Mouse (Mus musculus) neural tube, embryonic 12.5 days (tissue): ENCODE measurements around the gene S100a1. TPM values are rescaled to one million over a fixed set of nuclear protein-coding genes. Genes with fewer than 3 reads are reported as not detected.

Source experiments
- ATAC-seq: fragments of 200-750 bp; cut with Nextera tagmentation; 2 replicates; pipeline ENCODE4 v1.8.0; 2017; ENCODE audit warnings: low read depth, mild to moderate bottlenecking, moderate TSS enrichment, moderate library complexity; ENCODE audit not compliant: low FRiP score
- H3K27ac ChIP-seq: fragments of 300-500 bp; sonication (generic); 2 replicates; pipeline ENCODE4 v1.5.1; 2016
- H3K27me3 ChIP-seq: fragments of 300-500 bp; sonication (generic); replicated peaks from 2 replicates; pipeline ENCODE4 v1.6.1; 2016; ENCODE audit warnings: mild to moderate bottlenecking
- H3K36me3 ChIP-seq: fragments of 300-500 bp; sonication (generic); 2 replicates; pipeline ENCODE4 v1.6.1; 2016; ENCODE audit warnings: mild to moderate bottlenecking
- H3K4me1 ChIP-seq: fragments of 300-500 bp; sonication (generic); 2 replicates; pipeline ENCODE4 v1.6.1; 2016
- H3K4me2 ChIP-seq: fragments of 300-500 bp; sonication (generic); replicated peaks from 2 replicates; pipeline ENCODE4 v1.6.1; 2016; ENCODE audit warnings: mild to moderate bottlenecking
- H3K4me3 ChIP-seq: fragments of 300-500 bp; sonication (generic); 2 replicates; pipeline ENCODE4 v1.5.1; 2016
- H3K9ac ChIP-seq: fragments of 300-500 bp; sonication (generic); 2 replicates; pipeline ENCODE4 v1.6.1; 2016; ENCODE audit warnings: mild to moderate bottlenecking
- H3K9me3 ChIP-seq: fragments of 300-500 bp; sonication (generic); 2 replicates; pipeline ENCODE4 v1.6.1; 2016; ENCODE audit warnings: mild to moderate bottlenecking
- WGBS: fragments of 180-500 bp; shearing (Covaris S2); methylation state at CpG from one replicate; pipeline ENCODE4 v1.1.7; 2016; 5-methylcytosine and 5-hydroxymethylcytosine counted together
- polyA plus RNA-seq: library from polyadenylated mRNA; unstranded; fragments of >200 nt; fragmentation: Nextera tagmentation; extraction: Ambion mirVana; gene quantifications from 2 replicates; pipeline ENCODE4 v1.2.1, GENCODE M21; 2016

Gene S100a1
- polyA plus RNA-seq, 1 experiment from 2014 or later: 5.0 TPM

GRCm38 (mm10) chr3:90508287-90508949 is 5.8 kb downstream of the S100a1 start:
- H3K9me3 ChIP-seq: no peaks in the 10 kb centered on the region
- H3K9ac ChIP-seq: peak overlapping the region; percentile 99
- H3K36me3 ChIP-seq: peaks cover 39% of the 10 kb centered on the region
- peak overlapping the region; percentile 84 for H3K4me2 ChIP-seq
- peak overlapping the region; percentile 92; the same call in 1 of the 2 replicates for H3K27ac ChIP-seq
- H3K4me1 ChIP-seq: peaks cover 13% of the 10 kb centered on the region
- H3K4me3 ChIP-seq: peak overlapping the region; percentile 99
- H3K27me3 ChIP-seq: peaks cover 5% of the 10 kb centered on the region
- WGBS: 4% methylated on average over 20 of the region's 20 CpGs
- ATAC-seq: no peak

- peaks cover 59% of the 10 kb centered on the region for H3K36me3 ChIP-seq
- H3K27ac ChIP-seq: no peak overlapping the region
- WGBS: 93% methylated on average over 3 of the region's 3 CpGs
- H3K27me3 ChIP-seq: no peaks in the 10 kb centered on the region
- no peak overlapping the region for H3K4me3 ChIP-seq
- H3K9me3 ChIP-seq: no peaks in the 10 kb centered on the region
- peaks cover 13% of the 10 kb centered on the region for H3K4me1 ChIP-seq
- ATAC-seq: no peak
- no peak overlapping the region for H3K4me2 ChIP-seq
- H3K9ac ChIP-seq: no peak overlapping the region
Observed at GRCm38 (mm10) chr3:90506362-90506761, 7.8 kb downstream of the S100a1 start.

- Histone ChIP-seq H3K9ac (no peak overlapping the region), H3K4me2 (no peak overlapping the region), H3K9me3 (no peaks in the 10 kb centered on the region), H3K27ac (no peak overlapping the region), H3K4me3 (no peak overlapping the region), H3K36me3 (peaks cover 66% of the 10 kb centered on the region), H3K4me1 (peaks cover 13% of the 10 kb centered on the region), H3K27me3 (no peaks in the 10 kb centered on the region)
- WGBS: 91% methylated on average over 5 of the region's 5 CpGs
- no peak for ATAC-seq
Observed at GRCm38 (mm10) chr3:90505216-90505615, 9.0 kb downstream of the S100a1 start.

- Histone ChIP-seq H3K36me3 (peaks cover 84% of the 10 kb centered on the region), H3K4me2 (no peak overlapping the region), H3K27me3 (no peaks in the 10 kb centered on the region), H3K27ac (no peak overlapping the region), H3K4me3 (no peak overlapping the region), H3K4me1 (peaks cover 13% of the 10 kb centered on the region), H3K9me3 (no peaks in the 10 kb centered on the region), H3K9ac (no peak overlapping the region)
- ATAC-seq: no peak
- 95% methylated on average over 4 of the region's 4 CpGs for WGBS
Observed at GRCm38 (mm10) chr3:90503444-90503843, 10.7 kb downstream of the S100a1 start.

- no peak overlapping the region for H3K4me2 ChIP-seq
- H3K9me3 ChIP-seq: no peaks in the 10 kb centered on the region
- no peaks in the 10 kb centered on the region for H3K4me1 ChIP-seq
- H3K36me3 ChIP-seq: peaks cover 63% of the 10 kb centered on the region
- no peak overlapping the region for H3K9ac ChIP-seq
- no peak overlapping the region for H3K4me3 ChIP-seq
- H3K27me3 ChIP-seq: no peaks in the 10 kb centered on the region
- H3K27ac ChIP-seq: no peak overlapping the region
- ATAC-seq: no peak
Observed at GRCm38 (mm10) chr3:90497597-90497996, 16.6 kb downstream of the S100a1 start.

GRCm38 (mm10) chr3:90495850-90496525 is 18.2 kb downstream of the S100a1 start:
- H3K36me3 ChIP-seq: peaks cover 47% of the 10 kb centered on the region
- no peaks in the 10 kb centered on the region for H3K4me1 ChIP-seq
- ATAC-seq: no peak
- 95% methylated on average over 7 of the region's 7 CpGs for WGBS
- H3K27ac ChIP-seq: no peak overlapping the region
- H3K9ac ChIP-seq: no peak overlapping the region
- no peaks in the 10 kb centered on the region for H3K27me3 ChIP-seq
- no peak overlapping the region for H3K4me2 ChIP-seq
- H3K4me3 ChIP-seq: no peak overlapping the region
- H3K9me3 ChIP-seq: no peaks in the 10 kb centered on the region

- Histone ChIP-seq H3K36me3 (peaks cover 37% of the 10 kb centered on the region), H3K9ac (no peak overlapping the region), H3K27ac (no peak overlapping the region), H3K4me3 (no peak overlapping the region), H3K4me2 (no peak overlapping the region), H3K27me3 (no peaks in the 10 kb centered on the region), H3K9me3 (no peaks in the 10 kb centered on the region), H3K4me1 (peaks cover 11% of the 10 kb centered on the region; the same call in 1 of the 2 replicates)
- 47% methylated on average over 4 of the region's 4 CpGs for WGBS
- ATAC-seq: no peak
Observed at GRCm38 (mm10) chr3:90493831-90494540, 20.2 kb downstream of the S100a1 start.

- no peak overlapping the region for H3K4me3 ChIP-seq
- no peaks in the 10 kb centered on the region for H3K9me3 ChIP-seq
- H3K27me3 ChIP-seq: no peaks in the 10 kb centered on the region
- ATAC-seq: peak; percentile 25; the same call in 1 of the 2 replicates
- H3K4me2 ChIP-seq: no peak overlapping the region
- peaks cover 11% of the 10 kb centered on the region; the same call in 1 of the 2 replicates for H3K4me1 ChIP-seq
- peaks cover 32% of the 10 kb centered on the region for H3K36me3 ChIP-seq
- no peak overlapping the region for H3K27ac ChIP-seq
- 38% methylated on average over 2 of the region's 2 CpGs for WGBS
- no peak overlapping the region for H3K9ac ChIP-seq
Observed at GRCm38 (mm10) chr3:90491350-90491749, 22.8 kb downstream of the S100a1 start.

- peak within 1 kb of the TSS; percentile 77 for H3K4me3 ChIP-seq
- ATAC-seq: peak; percentile 96
- no peaks in the 10 kb centered on the region for H3K9me3 ChIP-seq
- H3K4me2 ChIP-seq: peak within 1 kb of the TSS; percentile 68
- peak within 1 kb of the TSS; percentile 79 for H3K9ac ChIP-seq
- H3K36me3 ChIP-seq: peaks cover 32% of the 10 kb centered on the region
- under 1% methylated on average over 37 of the region's 37 CpGs for WGBS
- no peak within 1 kb of the TSS for H3K27ac ChIP-seq
- peaks cover 11% of the 10 kb centered on the region; the same call in 1 of the 2 replicates for H3K4me1 ChIP-seq
- no peaks in the 10 kb centered on the region for H3K27me3 ChIP-seq
Observed at GRCm38 (mm10) chr3:90490696-90491256, 23.4 kb downstream of the S100a1 start, which contains the start of gene Snapin. Gene Snapin, minus strand, starts transcription at chr3:90491033.

GRCm38 (mm10) chr3:90488576-90488975 is 25.6 kb downstream of the S100a1 start:
- H3K4me2 ChIP-seq: no peak overlapping the region
- H3K36me3 ChIP-seq: peaks cover 50% of the 10 kb centered on the region
- no peak overlapping the region for H3K27ac ChIP-seq
- ATAC-seq: no peak
- H3K27me3 ChIP-seq: no peaks in the 10 kb centered on the region
- no peaks in the 10 kb centered on the region for H3K9me3 ChIP-seq
- no peak overlapping the region for H3K4me3 ChIP-seq
- H3K4me1 ChIP-seq: peaks cover 11% of the 10 kb centered on the region; the same call in 1 of the 2 replicates
- no peak overlapping the region for H3K9ac ChIP-seq
- 94% methylated on average over 6 of the region's 6 CpGs for WGBS

GRCm38 (mm10) chr3:90486998-90487397 is 27.2 kb downstream of the S100a1 start:
- 85% methylated on average over 5 of the region's 5 CpGs for WGBS
- peaks cover 65% of the 10 kb centered on the region for H3K36me3 ChIP-seq

More at GRCm38 (mm10) chr3:90486998-90487397, 27.2 kb downstream of the S100a1 start:
- Histone ChIP-seq H3K27ac (no peak overlapping the region), H3K27me3 (no peaks in the 10 kb centered on the region), H3K4me3 (no peak overlapping the region), H3K9me3 (no peaks in the 10 kb centered on the region), H3K4me1 (peaks cover 11% of the 10 kb centered on the region; the same call in 1 of the 2 replicates), H3K4me2 (no peak overlapping the region), H3K9ac (no peak overlapping the region)
- ATAC-seq: no peak
